Mouse (Mus musculus): ENCODE results near the gene Rreb1.

DNA sequence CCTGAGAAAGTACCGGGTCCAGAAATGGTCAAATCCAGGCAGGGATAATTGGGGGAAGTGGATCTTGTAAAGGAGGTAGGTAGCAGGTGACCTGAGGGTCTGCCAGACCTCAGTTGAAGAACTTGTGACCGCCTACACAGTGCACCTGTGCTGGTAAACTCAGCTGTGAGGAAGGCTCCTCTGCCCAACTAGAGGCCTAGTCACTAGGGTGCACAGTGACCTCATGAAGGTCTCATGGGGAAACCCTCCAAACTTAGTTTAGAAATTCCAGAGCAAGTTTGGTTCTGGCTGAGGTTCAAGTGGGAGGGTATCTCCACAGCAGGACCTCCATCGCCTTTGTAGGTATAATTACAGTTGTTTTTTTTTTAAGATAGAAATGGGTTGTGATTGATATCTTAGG, 74.7 kb downstream of the Rreb1 start:
- TF ChIP-seq GATA1 (IDR thresholded peaks at IDR 0.05; ENCODE audit: borderline replicate concordance, low read length) (no peak), FLI1 (IDR thresholded peaks at IDR 0.05; ENCODE audit: low read length) (no peak)

All from megakaryocyte, embryonic 14.5 days (primary cell).